Mouse (Mus musculus) midbrain, embryonic 14.5 days (tissue): ENCODE data around the gene Gm13693. TPM values are rescaled to one million over a fixed set of nuclear protein-coding genes. Genes with fewer than 3 reads are reported as not detected.
A peak's percentile ranks its signal among the peaks of the same experiment; 100 is the strongest.
"Not testable (repeated sequence)": the region's sequence is repeated elsewhere in the genome, so short reads cannot be mapped to it uniquely, and the experiment has no call there.

Experiments
- ATAC-seq: fragments of 200-750 bp; cut with Nextera tagmentation; 2 replicates; pipeline ENCODE4 v1.8.0; 2017; ENCODE audit warnings: moderate number of reproducible peaks, moderate library complexity; ENCODE audit not compliant: low FRiP score, low TSS enrichment
- DNase-seq: peaks from one replicate; pipeline ENCODE4 v3.0.0-alpha.2; 2015
- H3K27ac ChIP-seq: fragments of 300-500 bp; sonication (generic); replicated peaks from 2 replicates; pipeline ENCODE4 v1.5.1; 2014; ENCODE audit warnings: mild to moderate bottlenecking, low read depth, low read length, moderate library complexity
- H3K27me3 ChIP-seq: fragments of 300-500 bp; sonication (generic); 2 replicates; pipeline ENCODE4 v1.6.1; 2014; ENCODE audit warnings: low read length, control low read depth, mixed read lengths; ENCODE audit not compliant: control insufficient read depth, insufficient read depth
- H3K36me3 ChIP-seq: fragments of 300-500 bp; sonication (generic); 2 replicates; pipeline ENCODE4 v1.6.1; 2014; ENCODE audit warnings: low read length, control low read depth; ENCODE audit not compliant: control insufficient read depth, insufficient read depth
- H3K4me1 ChIP-seq: fragments of 300-500 bp; sonication (generic); 2 replicates; pipeline ENCODE4 v1.6.1; 2014; ENCODE audit warnings: mild to moderate bottlenecking, antibody characterized with exemption, low read length, control low read depth; ENCODE audit not compliant: control insufficient read depth, insufficient read depth
- H3K4me2 ChIP-seq: fragments of 300-500 bp; sonication (generic); 2 replicates; pipeline ENCODE4 v1.6.1; 2014; ENCODE audit warnings: mild to moderate bottlenecking, low read length, moderate library complexity
- H3K4me3 ChIP-seq: fragments of 300-500 bp; sonication (generic); replicated peaks from 2 replicates; pipeline ENCODE4 v1.5.1; 2014; ENCODE audit warnings: low read depth, low read length
- H3K9ac ChIP-seq: fragments of 300-500 bp; sonication (generic); replicated peaks from 2 replicates; pipeline ENCODE4 v1.6.1; 2014; ENCODE audit warnings: mild to moderate bottlenecking, low read length, moderate library complexity
- H3K9me3 ChIP-seq: fragments of 300-500 bp; sonication (generic); 2 replicates; pipeline ENCODE4 v1.6.1; 2016; ENCODE audit warnings: low read length, control low read depth, mixed read lengths; ENCODE audit not compliant: control insufficient read depth
- WGBS: fragments of 180-500 bp; shearing (Covaris S2); extraction: QIAGEN DNeasy Blood & Tissue Kit; methylation state at CpG from one replicate; pipeline ENCODE4 v1.1.7; 2014; 5-methylcytosine and 5-hydroxymethylcytosine counted together
- polyA plus RNA-seq: library from polyadenylated mRNA; unstranded; fragments of >200 nt; fragmentation: Nextera tagmentation; extraction: Ambion mirVana; gene quantifications from 2 replicates; pipeline ENCODE4 v1.2.1, GENCODE M21; 2014

Gm13693 gene
- polyA plus RNA-seq: not detected in 2 replicates

- not testable (repeated sequence) for ATAC-seq, H3K27ac ChIP-seq
- WGBS: no CpG with 5 or more reads among the region's 6 CpGs
Measured at GRCm38 (mm10) chr2:83961203-83961602, at the start of gene Gm13693. Gene Gm13693 (plus strand): TSS chr2:83961503.

GRCm38 (mm10) chr2:83929478-83930088 lies 31.7 kb upstream of the Gm13693 start:
- Histone ChIP-seq H3K27me3 (no peaks in the 10 kb centered on the region), H3K27ac (no peak overlapping the region), H3K4me3 (no peak overlapping the region), H3K9me3 (no peaks in the 10 kb centered on the region), H3K4me2 (no peak overlapping the region), H3K4me1 (no peaks in the 10 kb centered on the region), H3K36me3 (no peaks in the 10 kb centered on the region), H3K9ac (no peak overlapping the region)
- no peak for DNase-seq
- WGBS: 38% methylated on average over 2 of the region's 2 CpGs
- ATAC-seq: no peak

More at GRCm38 (mm10) chr2:83961203-83961602, at the start of gene Gm13693:
- not testable (repeated sequence) for DNase-seq, H3K36me3 ChIP-seq, H3K9me3 ChIP-seq, H3K4me3 ChIP-seq, H3K4me2 ChIP-seq, H3K27me3 ChIP-seq, H3K4me1 ChIP-seq, H3K9ac ChIP-seq

- H3K36me3 ChIP-seq: no peaks in the 10 kb centered on the region
- peak; percentile 94 for ATAC-seq
- H3K27ac ChIP-seq: peak within 1 kb of the TSS; percentile 49
- peaks cover 10% of the 10 kb centered on the region; the same call in 1 of the 2 replicates for H3K4me1 ChIP-seq
- peak within 1 kb of the TSS; percentile 31; the same call in 1 of the 2 replicates for H3K9ac ChIP-seq
- H3K27me3 ChIP-seq: no peaks in the 10 kb centered on the region
- WGBS: under 1% methylated on average over 20 of the region's 20 CpGs
- no peaks in the 10 kb centered on the region for H3K9me3 ChIP-seq
- peak within 1 kb of the TSS; percentile 61 for H3K4me2 ChIP-seq
- peak; percentile 94 for DNase-seq
- H3K4me3 ChIP-seq: peak within 1 kb of the TSS; percentile 31
Measured at GRCm38 (mm10) chr2:83940931-83941361, 20.4 kb upstream of the Gm13693 start, which contains the start of gene Zswim2. Gene Zswim2 (minus strand): TSS chr2:83941228.

GRCm38 (mm10) chr2:83941378-83941777 lies 19.9 kb upstream of the Gm13693 start:
- Histone ChIP-seq H3K4me2 (peak overlapping the region; percentile 61), H3K4me3 (peak overlapping the region; percentile 31), H3K36me3 (no peaks in the 10 kb centered on the region), H3K4me1 (peaks cover 10% of the 10 kb centered on the region; the same call in 1 of the 2 replicates), H3K27me3 (no peaks in the 10 kb centered on the region), H3K9ac (no peak overlapping the region), H3K27ac (peak overlapping the region; percentile 49), H3K9me3 (no peaks in the 10 kb centered on the region)
- WGBS: 35% methylated on average over 3 of the region's 3 CpGs
- ATAC-seq (peak; percentile 46; the same call in 1 of the 2 replicates), DNase-seq (no peak)

- H3K4me3 ChIP-seq: no peak overlapping the region
- no peaks in the 10 kb centered on the region for H3K9me3 ChIP-seq
- H3K4me1 ChIP-seq: peaks cover 10% of the 10 kb centered on the region; the same call in 1 of the 2 replicates
- DNase-seq (no peak), ATAC-seq (no peak)
- H3K4me2 ChIP-seq: no peak overlapping the region
- H3K27ac ChIP-seq: no peak overlapping the region
- no peaks in the 10 kb centered on the region for H3K36me3 ChIP-seq
- H3K27me3 ChIP-seq: no peaks in the 10 kb centered on the region
- no peak overlapping the region for H3K9ac ChIP-seq
- WGBS: 83% methylated on average over 4 of the region's 4 CpGs
Measured at GRCm38 (mm10) chr2:83941792-83942191, 19.5 kb upstream of the Gm13693 start.

GRCm38 (mm10) chr2:83955393-83955792 lies 5.9 kb upstream of the Gm13693 start, which contains the start of gene Gm13698:
Gene Gm13698 (plus strand): TSS chr2:83955693.
- H3K4me3 ChIP-seq, H3K4me1 ChIP-seq, H3K27ac ChIP-seq, H3K36me3 ChIP-seq, ATAC-seq, DNase-seq, H3K9me3 ChIP-seq, H3K4me2 ChIP-seq, H3K27me3 ChIP-seq, H3K9ac ChIP-seq: not testable (repeated sequence)
- no CpG with 5 or more reads among the region's 6 CpGs for WGBS

- not testable (repeated sequence) for H3K4me2 ChIP-seq, H3K4me3 ChIP-seq, H3K36me3 ChIP-seq, H3K4me1 ChIP-seq, ATAC-seq, H3K27me3 ChIP-seq, H3K27ac ChIP-seq, DNase-seq, H3K9ac ChIP-seq, H3K9me3 ChIP-seq
- WGBS: no CpG with 5 or more reads among the region's 6 CpGs
Measured at GRCm38 (mm10) chr2:83967013-83967412, 5.7 kb downstream of the Gm13693 start, which contains the start of gene Gm13695. Gene Gm13695 (plus strand): TSS chr2:83967313.

- no CpG with 5 or more reads among the region's 6 CpGs for WGBS
- not testable (repeated sequence) for H3K4me1 ChIP-seq, H3K9ac ChIP-seq, H3K36me3 ChIP-seq, H3K27me3 ChIP-seq, ATAC-seq, H3K27ac ChIP-seq, H3K4me3 ChIP-seq, H3K4me2 ChIP-seq, H3K9me3 ChIP-seq, DNase-seq
Measured at GRCm38 (mm10) chr2:83972823-83973222, 11.5 kb downstream of the Gm13693 start, which contains the start of gene Gm13696. Gene Gm13696 (plus strand): TSS chr2:83973123.

- not testable (repeated sequence) for H3K9ac ChIP-seq, H3K36me3 ChIP-seq, ATAC-seq, H3K9me3 ChIP-seq, DNase-seq, H3K27me3 ChIP-seq, H3K4me3 ChIP-seq, H3K4me1 ChIP-seq, H3K4me2 ChIP-seq, H3K27ac ChIP-seq
- WGBS: no CpG with 5 or more reads among the region's 6 CpGs
Measured at GRCm38 (mm10) chr2:83978633-83979032, 17.3 kb downstream of the Gm13693 start, which contains the start of gene Gm13694. Gene Gm13694 (plus strand): TSS chr2:83978933.
